Mouse (Mus musculus) heart, postnatal 25 days (tissue): ENCODE data around the gene Extl2. TPM values are rescaled to one million over a fixed set of nuclear protein-coding genes. Genes with fewer than 3 reads are reported as not detected.
A peak's percentile ranks its signal among the peaks of the same experiment; 100 is the strongest.

ENCODE experiments used
- DNase-seq: peaks from one replicate; pipeline ENCODE4 v3.0.0; 2022; ENCODE audit warnings: low spot score
- intact Hi-C: fragments of 180-260 bp; cut with DNase I; formaldehyde crosslinking; loops from one replicate; pipeline ENCODE4 v1.15.1; 2025
- total RNA-seq, 2 experiments: library from RNA; stranded (reverse); gene quantifications; 2 replicates each; pipeline ENCODE4 v1.2.3; 2021

The Extl2 gene
- total RNA-seq, 2 experiments from 2014 or later: 13.2 to 14.9 TPM

GRCm38 (mm10) chr3:116006284-116006977, 831 bp upstream of the Extl2 start:
- no peak for DNase-seq
- intact Hi-C loops: loop anchor here (5.0 to 10.0 kb wide), 2 partner anchors 416 to 588 kb away; partner anchors contain the start of genes Cdc14a and Sass6

DNA sequence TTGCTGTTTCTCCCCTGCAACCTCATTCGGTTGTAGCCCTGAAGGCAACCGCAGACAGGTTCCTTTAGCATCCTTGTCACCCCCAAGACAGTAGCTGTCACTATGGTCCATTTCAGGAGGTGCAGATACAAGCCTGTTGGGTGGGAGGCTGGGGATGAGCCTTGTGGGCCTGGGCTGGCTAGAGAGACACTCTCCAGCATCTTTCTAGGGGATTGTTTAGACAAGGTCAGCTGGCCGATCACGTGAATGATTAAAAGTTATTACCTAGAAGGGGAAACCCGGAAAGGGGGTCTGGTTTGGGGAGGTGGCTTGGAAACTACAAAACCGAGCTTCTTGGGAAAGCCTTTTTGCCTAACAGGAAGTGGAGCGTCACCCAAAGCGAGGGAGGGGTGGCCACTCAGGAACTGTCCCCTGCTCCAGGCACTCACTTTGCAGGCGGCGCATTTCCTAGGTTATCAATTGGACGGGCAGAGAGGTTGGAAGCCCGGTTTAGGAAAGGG, 729 bp downstream of the Extl2 start:
- peak; percentile 57 for DNase-seq
- intact Hi-C loops: loop anchor here (5.0 to 10.0 kb wide), 2 partner anchors 414 to 587 kb away; partner anchors contain the start of genes Cdc14a and Sass6

DNA sequence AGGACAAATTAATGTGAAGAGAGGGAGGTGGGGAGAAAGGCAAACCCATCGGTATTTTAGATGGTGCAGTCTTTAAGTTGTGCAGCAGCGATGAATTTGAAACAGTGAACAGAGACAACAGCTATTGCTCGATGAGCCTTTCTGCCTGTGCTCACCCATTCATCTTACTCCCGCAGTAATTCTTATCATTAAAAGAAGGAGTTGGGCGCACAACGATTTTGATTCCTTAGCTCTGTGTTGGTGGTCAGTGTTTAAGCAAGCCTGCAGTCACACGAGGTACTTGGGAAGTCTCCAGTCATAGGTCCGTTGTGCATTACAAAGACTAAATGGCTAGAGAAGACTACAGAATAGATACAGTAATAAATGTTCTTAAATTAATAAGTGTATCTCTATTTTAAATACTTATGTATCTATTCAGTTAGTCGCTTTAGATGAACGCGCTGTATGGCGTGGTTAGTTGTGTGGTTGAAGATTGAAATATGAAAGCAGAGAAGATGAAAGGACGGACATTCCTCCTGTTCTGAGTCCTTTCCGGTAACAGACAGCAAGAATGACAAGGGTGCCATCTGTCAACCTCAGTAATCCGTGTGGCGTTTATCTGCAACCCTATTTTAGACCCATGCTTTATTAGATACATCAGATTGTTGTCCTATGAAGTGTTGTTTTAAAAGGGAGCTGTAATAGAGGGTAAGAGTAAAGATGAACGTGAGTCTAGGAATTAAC, 2.5 kb downstream of the Extl2 start:
- intact Hi-C loops: loop anchor here (5.0 to 10.0 kb wide), 2 partner anchors 413 to 585 kb away; partner anchors contain the start of genes Cdc14a and Sass6
- no peak for DNase-seq

DNA sequence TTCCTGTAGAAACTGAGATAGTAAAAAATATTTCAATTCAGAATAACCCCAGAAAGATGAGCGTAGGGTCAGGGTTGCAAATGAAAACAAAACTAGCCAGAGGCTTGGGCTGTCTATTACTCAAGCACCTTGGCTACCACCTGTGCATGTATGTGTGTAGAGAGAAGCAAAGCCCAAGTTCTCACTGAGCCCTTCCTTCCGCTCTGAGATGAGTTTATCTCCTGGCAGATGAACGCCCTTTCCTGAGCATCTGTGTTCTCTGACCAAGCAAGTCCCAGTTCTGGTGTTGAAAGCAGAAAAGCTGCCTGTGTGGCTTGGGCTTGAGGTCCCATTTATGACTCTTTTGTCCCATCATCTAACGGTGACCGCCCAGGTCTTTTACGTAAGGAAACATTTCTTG, 7.6 kb downstream of the Extl2 start:
- intact Hi-C loops: no loop called here
- DNase-seq: no peak

- intact Hi-C loops: no loop called here
- DNase-seq: no peak
Measured at GRCm38 (mm10) chr3:116016116-116016515, 8.9 kb downstream of the Extl2 start.

- intact Hi-C loops: no loop called here
- DNase-seq: no peak
Measured at GRCm38 (mm10) chr3:116018606-116019005, 11.3 kb downstream of the Extl2 start.

DNA sequence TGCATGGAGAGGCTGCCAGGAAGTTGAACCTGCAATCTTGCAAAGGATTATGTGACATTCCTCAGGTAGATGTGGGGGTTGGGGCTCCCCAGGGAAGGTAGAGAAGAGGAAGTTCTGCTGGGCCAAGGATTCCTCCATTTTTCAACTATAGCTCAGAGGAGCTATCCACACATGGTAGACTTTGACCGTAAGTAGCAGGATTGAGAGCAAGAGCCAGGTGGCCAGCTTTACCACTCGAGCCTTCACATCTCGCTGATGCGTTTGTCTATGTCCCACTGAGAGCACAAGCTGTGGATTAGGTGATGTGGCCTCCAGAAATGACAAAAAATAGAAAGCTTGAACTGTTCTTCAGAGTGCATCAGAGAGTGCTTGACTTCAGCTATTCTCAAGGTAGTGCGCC, 11.9 kb downstream of the Extl2 start:
- intact Hi-C loops: no loop called here
- no peak for DNase-seq

GRCm38 (mm10) chr3:116024236-116024635, 17.0 kb downstream of the Extl2 start:
- DNase-seq: no peak
- intact Hi-C loops: no loop called here

DNA sequence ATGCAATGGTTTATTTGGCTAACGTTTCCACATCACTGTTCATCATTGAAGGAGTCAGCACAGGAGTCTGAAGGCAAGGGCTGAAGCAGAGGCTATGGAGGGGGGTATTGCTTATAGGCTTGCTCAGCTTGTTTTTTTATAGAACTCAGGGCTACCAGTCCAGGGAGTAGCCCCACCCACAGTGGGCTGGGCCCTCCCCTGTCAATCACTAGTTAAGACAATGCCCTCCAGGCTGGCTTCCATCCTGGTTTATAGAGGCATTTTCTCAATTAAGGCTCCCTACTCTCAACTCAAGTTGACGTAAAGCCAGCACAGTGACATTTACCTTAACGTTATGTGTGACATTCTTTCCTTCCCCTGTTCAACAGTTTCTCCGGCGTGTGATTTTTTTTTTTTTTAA, 17.4 kb downstream of the Extl2 start:
- no peak for DNase-seq
- intact Hi-C loops: no loop called here

DNA sequence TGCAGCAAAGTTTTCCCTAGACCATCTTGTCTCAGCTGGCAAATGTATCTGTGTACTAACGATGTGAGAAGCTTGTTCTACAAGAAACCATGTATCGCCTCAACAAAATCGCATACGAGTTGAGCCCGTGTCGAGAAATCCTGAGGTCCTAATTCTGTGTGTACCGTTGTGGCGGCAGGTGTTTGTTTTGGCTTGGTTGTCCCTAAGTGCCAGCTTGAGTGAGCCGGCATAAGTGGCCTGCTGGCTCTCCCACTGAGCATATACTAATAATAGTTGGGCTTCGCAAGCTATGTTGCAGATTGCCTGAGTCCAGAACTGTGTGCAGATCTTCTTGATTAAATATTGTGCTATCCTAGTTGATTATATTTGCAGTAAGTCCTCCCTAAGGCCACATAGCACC, 18.4 kb downstream of the Extl2 start:
- no peak for DNase-seq
- intact Hi-C loops: no loop called here

DNA sequence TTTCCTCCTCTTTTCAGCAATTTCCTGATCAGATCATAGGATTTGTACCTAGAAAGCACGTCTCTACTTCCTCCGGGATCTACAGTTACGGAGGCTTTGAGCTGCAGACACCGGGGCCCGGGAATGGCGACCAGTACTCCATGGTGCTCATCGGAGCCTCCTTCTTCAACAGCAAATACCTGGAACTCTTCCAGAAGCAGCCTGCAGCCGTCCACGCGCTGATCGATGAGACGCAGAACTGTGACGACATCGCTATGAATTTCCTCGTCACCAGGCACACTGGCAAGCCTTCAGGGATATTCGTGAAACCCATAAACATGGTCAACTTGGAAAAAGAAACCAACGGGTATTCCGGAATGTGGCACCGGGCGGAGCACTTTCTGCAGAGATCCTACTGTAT, 19.7 kb downstream of the Extl2 start:
- intact Hi-C loops: no loop called here
- DNase-seq: no peak

DNA sequence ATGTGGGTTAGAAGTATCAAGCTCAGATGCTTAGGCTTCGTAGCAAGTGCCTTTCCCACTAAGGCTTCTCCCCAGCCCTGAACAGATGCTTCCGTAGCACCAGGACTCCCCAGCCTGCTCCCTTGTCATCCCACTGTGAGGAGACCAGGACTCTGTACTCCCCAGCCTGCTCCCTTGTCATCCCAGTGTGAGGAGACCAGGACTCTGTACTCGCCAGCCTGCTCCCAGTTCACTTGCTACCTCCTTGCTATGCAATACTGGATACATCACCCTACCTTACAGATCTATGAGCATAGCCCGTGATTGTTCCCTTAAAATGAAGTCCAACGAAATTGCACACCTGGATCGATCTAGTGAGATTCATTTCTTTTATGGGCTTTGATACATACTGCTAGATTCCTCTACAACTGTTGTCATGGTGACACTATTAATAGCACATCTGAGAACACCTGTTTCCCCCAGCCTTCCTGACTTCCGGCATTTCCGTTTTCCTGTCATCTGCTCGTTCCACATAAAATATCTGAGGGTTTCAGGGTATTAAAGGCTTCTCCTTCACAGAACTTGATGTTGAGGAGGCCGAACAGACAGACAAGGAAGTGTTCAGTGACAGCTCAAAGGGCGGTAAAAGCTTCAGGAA, 23.0 kb downstream of the Extl2 start:
- intact Hi-C loops: loop anchor here (5.0 to 10.0 kb wide), 2 partner anchors 467 to 725 kb away; no protein-coding TSS in a partner anchor
- DNase-seq: no peak

GRCm38 (mm10) chr3:116033218-116033870, 26.1 kb downstream of the Extl2 start:
- no peak for DNase-seq
- intact Hi-C loops: loop anchor here (5.0 to 10.0 kb wide), 2 partner anchors 464 to 721 kb away; no protein-coding TSS in a partner anchor

- intact Hi-C loops: loop anchor here (1.0 to 10.0 kb wide), 3 partner anchors 293 to 721 kb away; no protein-coding TSS in a partner anchor
- no peak for DNase-seq
Measured at GRCm38 (mm10) chr3:116033871-116034222, 26.6 kb downstream of the Extl2 start.

- intact Hi-C loops: no loop called here
- no peak for DNase-seq
Measured at GRCm38 (mm10) chr3:116040776-116041175, 33.5 kb downstream of the Extl2 start.

DNA sequence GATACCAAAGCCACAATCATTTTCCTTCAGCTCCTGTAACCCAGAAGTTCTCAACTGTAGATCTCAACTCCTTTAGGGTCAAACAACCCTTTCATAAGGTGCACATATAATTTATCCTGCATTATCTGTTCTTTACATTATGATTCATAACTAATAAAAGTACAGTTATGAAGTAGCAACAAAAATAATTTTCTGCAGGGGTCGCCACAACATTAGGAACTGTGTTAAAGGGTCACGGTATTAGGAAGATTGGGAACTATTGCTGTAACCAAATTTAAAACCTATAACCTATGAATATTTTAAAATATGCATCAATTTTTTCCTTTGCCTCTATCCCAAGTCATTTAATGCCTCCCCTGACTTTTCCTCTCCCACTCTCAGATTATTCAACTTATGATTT, 38.7 kb downstream of the Extl2 start:
- intact Hi-C loops: no loop called here
- no peak for DNase-seq

- no peak for DNase-seq
- intact Hi-C loops: no loop called here
Measured at GRCm38 (mm10) chr3:116047034-116047433, 39.8 kb downstream of the Extl2 start.

GRCm38 (mm10) chr3:116057078-116057477, 49.8 kb downstream of the Extl2 start:
- DNase-seq: no peak
- intact Hi-C loops: no loop called here

DNA sequence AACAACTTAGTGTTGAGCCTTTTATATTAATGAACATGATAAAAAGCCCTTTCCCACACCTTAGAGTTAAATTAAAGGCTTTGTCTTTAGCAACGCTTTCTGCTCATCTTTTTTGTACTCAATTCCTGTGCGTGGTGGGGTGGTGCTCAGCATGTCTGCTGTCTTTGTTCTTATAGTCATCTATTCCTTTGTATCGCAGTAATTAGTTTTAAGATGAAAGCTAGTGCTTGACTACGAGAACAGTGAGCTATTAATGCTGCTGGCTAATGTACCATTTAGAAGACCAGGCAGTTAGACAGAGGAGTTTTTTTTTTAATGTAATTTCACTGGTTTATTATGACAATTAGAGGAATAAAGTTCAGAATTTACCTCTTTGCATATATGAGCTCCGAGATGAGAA, 53.1 kb downstream of the Extl2 start:
- DNase-seq: no peak
- intact Hi-C loops: no loop called here

DNA sequence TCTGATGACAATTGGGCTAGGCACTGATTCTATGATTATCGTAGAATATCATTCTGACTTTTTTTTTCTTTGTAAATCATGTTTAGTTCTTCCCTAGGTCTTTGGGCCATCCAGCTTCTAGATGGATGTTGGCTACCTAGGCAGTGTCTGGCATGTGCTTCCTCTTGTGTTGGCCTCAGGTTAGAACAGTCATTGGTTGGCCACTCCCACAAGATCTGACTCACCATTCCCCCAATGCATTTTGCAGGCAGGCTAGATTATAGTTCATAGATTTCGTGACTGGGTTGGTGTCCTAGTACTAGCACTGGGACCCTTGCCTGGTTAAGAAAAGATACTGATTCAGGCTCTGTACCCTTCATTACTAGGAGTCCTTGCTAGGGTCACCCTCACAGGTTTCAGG, 54.9 kb downstream of the Extl2 start:
- DNase-seq: no peak

More for the DNA sequence above, 54.9 kb downstream of the Extl2 start:
- intact Hi-C loops: no loop called here
